Mouse (Mus musculus) CH12.LX (cell line): ENCODE results near the gene Ablim1.

Source experiments
- CTCF ChIP-seq, 2 experiments: IDR thresholded peaks in 1 of 2; conservative IDR thresholded peaks in 1 of 2; 2 replicates each; pipeline ENCODE4 v1.5.1; 2011 to 2012; ENCODE audit warnings: low read depth in 2 of 2, low read length in 2 of 2, improper control_type of control experiment in 1 of 2, inconsistent platforms in 1 of 2, mild to moderate bottlenecking in 1 of 2, moderate library complexity in 1 of 2
- MAX ChIP-seq: IDR thresholded peaks from 2 replicates; pipeline ENCODE4 v1.6.1; 2011; ENCODE audit warnings: low read length, improper control_type of control experiment
- POLR2A ChIP-seq: IDR thresholded peaks from 2 replicates; pipeline ENCODE4 v1.6.1; 2011; ENCODE audit warnings: low read depth, mild to moderate bottlenecking, improper control_type of control experiment, low read length
- USF1 ChIP-seq: IDR thresholded peaks from 2 replicates; pipeline ENCODE4 v1.6.1; 2014; ENCODE audit warnings: low read depth, mild to moderate bottlenecking, inconsistent platforms, low read length, improper control_type of control experiment
- ZNF384 ChIP-seq: IDR thresholded peaks from 2 replicates; pipeline ENCODE4 v1.6.1; 2012; ENCODE audit warnings: low read depth, low read length, improper control_type of control experiment, inconsistent platforms

GRCm38 (mm10) chr19:57240259-57240658, 74.5 kb downstream of the Ablim1 start:
- TF ChIP-seq POLR2A (no peak), USF1 (no peak), CTCF (conservative IDR thresholded peaks at IDR 0.05 in 1 of 2, IDR thresholded peaks at IDR 0.05 in 1 of 2; ENCODE audit: low read depth in 2 of 2, low read length in 2 of 2) (no peak), MAX (no peak), ZNF384 (no peak)
